Mouse (Mus musculus) stomach, postnatal 0 days (tissue): Measurements from ENCODE around the gene Zmynd8.

Experiments
- CTCF ChIP-seq: IDR thresholded peaks from 2 replicates; pipeline ENCODE4 v1.5.1; 2016; ENCODE audit warnings: antibody characterized with exemption, low read depth, mild to moderate bottlenecking, moderate library complexity
- EP300 ChIP-seq: optimal IDR thresholded peaks from 2 replicates; pipeline ENCODE3; 2016; ENCODE audit warnings: antibody characterized with exemption

DNA sequence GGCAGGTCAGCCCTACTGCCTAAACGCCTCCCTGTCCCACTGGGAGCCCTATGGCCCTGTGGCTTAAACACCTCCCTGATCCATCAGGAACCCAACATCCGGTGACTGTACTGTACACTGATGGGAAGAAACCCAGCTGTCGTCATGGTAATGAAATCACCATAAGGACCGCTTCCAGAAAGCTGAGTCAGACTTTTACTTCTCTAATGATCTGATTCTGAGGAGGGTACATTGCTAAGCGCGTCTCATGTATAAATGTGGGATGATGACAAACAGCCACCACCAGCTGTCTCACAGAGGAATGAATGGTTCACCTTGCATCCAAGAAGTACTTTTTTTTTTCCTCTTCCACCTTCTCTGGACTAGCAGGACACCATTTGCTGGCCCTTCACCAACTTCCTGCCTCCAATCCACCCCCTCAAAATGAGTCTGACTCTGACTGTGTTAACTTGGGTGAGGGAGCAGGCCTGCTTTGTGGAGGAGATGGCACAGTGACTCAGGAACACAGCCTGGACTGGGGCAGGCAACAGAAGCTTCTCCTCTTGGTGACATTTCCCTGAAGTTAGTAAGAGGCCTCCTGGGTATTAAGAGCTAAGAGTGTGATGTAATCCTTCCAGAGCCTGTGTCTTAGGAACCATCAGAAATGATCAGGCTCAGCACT lies 43.0 kb downstream of the Zmynd8 start:
- TF ChIP-seq CTCF (no peak), EP300 (no peak)
